Mouse (Mus musculus) E14TG2a.4 (cell line): ENCODE results near the gene Tnip2.

Experiments
- CTCF ChIP-seq: conservative IDR thresholded peaks from 2 replicates; pipeline ENCODE4 v1.5.1; 2014; ENCODE audit warnings: low read length
- POU5F1 ChIP-seq: IDR thresholded peaks from 2 replicates; pipeline ENCODE4 v1.6.1; 2014; ENCODE audit warnings: low read length, borderline replicate concordance

DNA sequence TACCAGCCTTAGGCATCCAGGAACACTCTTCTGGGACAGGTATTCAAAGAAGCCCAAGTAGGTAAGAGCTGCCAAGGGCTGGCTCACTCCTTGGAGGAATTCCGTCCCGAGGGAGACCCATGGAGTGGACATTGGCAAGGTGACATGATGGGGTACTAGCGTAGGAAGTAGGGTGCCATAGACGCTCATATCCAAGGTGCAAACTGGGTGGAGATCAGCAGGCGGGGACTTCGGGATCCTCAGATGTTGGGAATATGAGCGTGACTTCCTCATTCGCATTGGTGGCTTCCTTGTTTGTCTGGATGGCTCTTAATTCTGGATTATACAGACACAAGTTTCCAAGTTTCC, 35.3 kb upstream of the Tnip2 start:
- no peak for TF ChIP-seq CTCF
- no peak for TF ChIP-seq POU5F1
